Mouse (Mus musculus): ENCODE measurements around the gene 0610010F05Rik.

0610010F05Rik gene

GRCm38 (mm10) chr11:23565761-23566160 lies 67.7 kb downstream of the 0610010F05Rik start:
- peak; percentile 49 for DNase-seq (ENCODE audit: low spot score)

DNA sequence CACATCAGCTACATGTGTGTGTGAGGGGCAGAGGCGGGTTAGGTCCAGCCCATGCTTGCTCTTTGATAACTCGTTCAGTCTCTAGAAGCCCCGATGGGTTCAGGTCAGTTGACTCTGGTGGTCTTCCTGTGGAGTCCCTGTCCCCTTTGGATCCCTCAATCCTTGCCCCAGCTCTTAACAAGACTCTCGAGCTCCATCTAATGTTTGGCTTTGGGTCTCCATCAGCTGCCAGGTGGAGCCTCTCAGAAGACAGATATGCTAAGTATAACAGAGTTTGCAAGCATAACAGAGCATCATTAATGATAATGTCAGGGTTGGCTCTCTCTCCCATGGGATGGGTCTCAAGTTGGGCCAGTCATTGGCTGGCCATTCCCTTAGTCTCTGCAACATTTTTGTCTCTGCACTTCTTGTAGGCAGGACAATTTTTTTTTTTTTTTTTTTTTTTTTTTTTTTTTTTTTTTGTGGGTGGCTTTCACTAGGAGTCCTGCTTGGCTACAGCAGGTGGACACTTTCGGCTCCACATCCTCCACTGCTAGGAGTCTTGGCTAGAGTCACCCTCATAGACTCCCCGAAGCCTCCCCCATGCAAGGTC lies 76.3 kb downstream of the 0610010F05Rik start:
- DNase-seq (ENCODE audit: low spot score), result no peak

DNA sequence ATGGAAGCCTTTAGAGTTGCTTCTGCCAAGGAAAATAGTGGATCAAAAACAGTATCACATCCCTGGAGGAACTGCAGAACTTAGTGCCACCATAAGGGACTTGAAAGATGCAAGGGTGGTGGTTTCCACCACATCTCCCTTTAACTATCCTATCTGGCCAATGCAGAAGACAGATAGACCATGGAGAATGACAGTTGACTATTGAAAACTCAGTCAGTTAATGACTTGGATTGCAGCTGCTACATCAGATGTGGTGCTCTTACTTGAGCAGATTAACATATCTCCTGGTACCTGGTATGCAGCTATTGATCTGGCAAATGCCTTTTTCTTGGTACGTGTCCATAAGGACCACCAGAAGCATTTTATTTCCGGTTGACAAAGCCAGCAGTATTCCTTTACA lies 96.0 kb downstream of the 0610010F05Rik start:
- no peak for DNase-seq (ENCODE audit: low spot score)

DNA sequence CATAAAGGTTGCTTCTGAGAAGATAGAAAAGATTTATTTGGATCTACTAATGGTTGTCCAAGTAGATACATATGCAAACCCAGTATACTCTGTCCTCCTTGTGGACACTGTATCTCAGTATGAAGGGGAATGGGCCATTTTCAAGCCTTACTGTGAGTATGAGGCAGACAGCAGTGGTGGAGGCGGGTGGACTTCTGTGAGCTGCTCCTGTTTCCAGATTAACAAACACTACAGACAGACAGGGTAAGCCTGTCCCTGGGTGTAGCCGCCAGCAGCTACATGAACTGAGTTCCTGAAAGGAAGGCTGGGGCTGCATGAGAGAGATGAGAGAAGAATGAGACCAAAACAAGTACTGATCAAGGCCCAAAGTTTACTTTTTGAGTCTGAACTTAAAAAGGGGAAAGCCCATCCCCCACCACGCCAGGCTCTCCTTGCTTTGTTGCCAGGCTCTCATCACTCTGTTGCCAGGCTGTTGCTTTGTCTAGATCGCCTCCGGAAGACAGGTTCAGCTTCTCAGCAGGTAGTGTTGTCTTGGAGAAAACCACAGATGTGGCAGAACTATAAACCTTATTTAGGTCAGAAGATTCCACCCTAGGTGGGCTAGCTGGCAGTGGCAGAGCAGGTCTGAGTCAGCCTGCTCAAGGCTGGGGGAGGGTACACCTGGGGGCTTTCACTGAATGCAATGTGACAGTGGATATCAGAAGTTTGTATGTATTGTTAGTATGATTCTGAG lies 112.8 kb downstream of the 0610010F05Rik start, which contains the start of gene 1700093K21Rik:
TSS of gene 1700093K21Rik (minus strand) at position 683 of the 733 bp plus-strand sequence.
- DNase-seq (ENCODE audit: low spot score), result no peak

DNA sequence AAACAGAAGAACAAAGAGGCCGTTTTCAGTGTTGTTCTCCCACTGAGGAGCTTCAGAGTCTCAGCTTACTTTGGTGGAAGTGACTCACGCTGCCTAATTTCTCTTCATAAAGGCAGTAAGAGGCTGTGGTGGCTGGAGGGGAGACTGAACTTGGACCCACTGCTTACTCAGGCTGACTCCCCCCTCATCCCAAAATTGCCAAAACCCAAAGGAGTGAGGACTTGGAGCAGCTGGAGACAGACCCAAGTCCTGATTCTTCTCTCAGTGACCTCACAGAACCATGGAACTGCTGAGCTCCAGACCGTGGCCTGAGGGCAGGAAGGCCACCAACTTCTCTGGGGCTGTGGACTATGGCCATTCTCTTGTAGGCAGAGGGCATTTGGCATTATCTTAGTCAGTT lies 114.5 kb downstream of the 0610010F05Rik start:
- no peak for DNase-seq (ENCODE audit: low spot score)

GRCm38 (mm10) chr11:23515315-23515714 lies 118.1 kb downstream of the 0610010F05Rik start:
- no peak for DNase-seq (ENCODE audit: low spot score)
